Mouse (Mus musculus): ENCODE measurements around the gene Slc6a6.
A peak's percentile ranks its signal among the peaks of the same experiment; 100 is the strongest.

Gene Slc6a6

GRCm38 (mm10) chr6:91669270-91669669 lies 14.6 kb upstream of the Slc6a6 start:
- no peak for DNase-seq (ENCODE audit: low spot score)

- DNase-seq (ENCODE audit: low spot score): no peak
These were observed 13.6 kb upstream of the Slc6a6 start for GRCm38 (mm10) chr6:91670224-91670623.

- no peak for DNase-seq (ENCODE audit: low spot score)
These were observed 9.0 kb upstream of the Slc6a6 start for GRCm38 (mm10) chr6:91674757-91675350.

GRCm38 (mm10) chr6:91678506-91679094 lies 5.3 kb upstream of the Slc6a6 start:
- no peak for DNase-seq (ENCODE audit: low spot score)

- DNase-seq (ENCODE audit: low spot score): no peak
These were observed 4.7 kb upstream of the Slc6a6 start for GRCm38 (mm10) chr6:91679095-91679577.

GRCm38 (mm10) chr6:91679716-91680115 lies 4.1 kb upstream of the Slc6a6 start:
- no peak for DNase-seq (ENCODE audit: low spot score)

DNA sequence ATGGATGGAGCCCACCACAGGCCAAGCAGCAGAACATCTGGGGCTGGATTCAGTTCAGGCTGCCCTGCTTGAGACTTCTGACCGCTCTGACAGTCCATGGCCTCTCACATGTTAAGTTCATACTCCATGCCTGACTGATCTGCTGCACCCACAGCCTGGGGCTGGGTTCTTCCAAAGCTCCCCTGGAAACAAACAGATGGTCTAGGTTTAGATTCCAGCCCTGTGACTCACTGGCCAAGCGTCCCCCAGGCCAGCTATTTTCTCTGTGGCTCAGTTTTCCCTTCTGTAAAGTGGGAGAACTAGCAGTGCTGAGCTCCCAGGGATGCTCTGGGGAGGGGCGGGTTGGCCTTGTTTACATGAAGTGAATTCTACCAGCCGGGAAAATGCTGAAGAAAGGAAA lies 2.0 kb upstream of the Slc6a6 start:
- DNase-seq (ENCODE audit: low spot score): no peak

- DNase-seq (ENCODE audit: low spot score): no peak
These were observed 732 bp upstream of the Slc6a6 start for GRCm38 (mm10) chr6:91683121-91683520.

DNA sequence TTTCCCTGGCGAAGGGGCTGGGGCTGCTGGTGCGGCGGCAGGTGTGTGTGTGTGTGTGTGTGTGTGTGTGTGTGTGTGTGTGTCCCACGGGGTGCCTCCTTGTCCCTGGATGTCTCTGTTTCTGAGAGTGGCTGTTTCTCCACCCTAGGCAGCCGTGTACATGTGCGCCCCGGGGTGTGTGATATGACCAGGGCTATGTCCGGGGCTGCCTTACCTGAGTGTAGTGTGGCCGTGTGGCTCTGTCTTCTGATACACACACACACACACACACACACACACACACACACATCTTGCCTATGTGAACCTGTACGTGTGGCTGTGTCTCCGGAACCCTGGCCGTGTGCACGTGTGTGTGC lies 599 bp downstream of the Slc6a6 start:
- no peak for DNase-seq (ENCODE audit: low spot score)

DNA sequence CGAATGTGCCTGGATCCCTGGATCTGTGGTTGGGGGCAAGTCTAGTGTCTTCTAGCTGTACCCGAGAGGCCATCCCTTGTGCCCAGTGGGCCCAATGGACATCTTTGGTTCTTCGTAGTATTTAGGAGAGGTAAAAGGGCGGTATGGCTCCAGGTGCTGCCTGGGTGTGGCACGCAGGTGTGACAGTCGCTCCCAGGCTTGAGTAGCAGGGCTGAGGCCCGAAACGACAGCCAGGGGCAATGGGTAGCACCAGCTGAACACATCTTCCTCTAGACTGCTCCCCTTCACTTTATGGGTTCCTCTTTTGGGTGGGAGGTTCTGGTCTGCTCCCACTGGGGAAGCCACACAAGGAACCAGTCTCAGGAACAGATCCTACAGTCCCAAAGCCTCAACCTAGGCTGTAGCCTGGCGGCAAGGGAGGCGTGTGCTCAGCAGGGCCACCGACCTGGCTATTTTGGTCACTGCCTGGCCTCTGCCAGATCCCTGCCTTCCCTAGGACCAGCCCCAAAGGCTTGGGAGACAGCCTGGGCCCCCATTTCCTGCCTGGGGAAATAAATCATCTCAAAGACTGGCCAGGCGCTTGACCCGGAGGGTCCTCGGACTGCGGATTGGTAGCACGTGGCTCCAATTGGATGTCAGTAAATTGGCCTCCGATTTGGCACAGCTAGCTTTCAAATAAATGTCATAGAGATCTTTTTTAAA lies 1.1 kb downstream of the Slc6a6 start:
- peak; percentile 20 for DNase-seq (ENCODE audit: low spot score)

DNA sequence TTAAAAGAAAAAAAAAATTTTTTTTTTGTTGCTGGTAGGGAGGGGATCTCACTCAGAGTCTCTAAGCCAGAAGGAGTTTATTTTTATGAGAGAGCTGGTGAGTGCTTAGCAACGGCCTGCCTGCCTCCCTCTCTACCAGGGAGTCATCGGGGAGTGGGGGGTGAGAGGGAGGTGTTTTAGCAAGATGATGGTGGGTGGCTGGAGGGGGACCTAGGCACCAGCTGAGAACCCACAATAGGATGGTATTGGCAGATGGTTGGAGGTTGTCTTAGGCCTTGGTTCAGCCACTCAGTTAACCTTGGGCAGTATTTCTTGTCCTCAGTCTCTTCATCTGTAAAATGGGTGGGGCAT lies 1.7 kb downstream of the Slc6a6 start:
- no peak for DNase-seq (ENCODE audit: low spot score)

- DNase-seq (ENCODE audit: low spot score): peak; percentile 32
These were observed 2.0 kb downstream of the Slc6a6 start for GRCm38 (mm10) chr6:91685896-91686295.

GRCm38 (mm10) chr6:91686597-91686996 lies 2.7 kb downstream of the Slc6a6 start:
- DNase-seq (ENCODE audit: low spot score): peak; percentile 18

DNA sequence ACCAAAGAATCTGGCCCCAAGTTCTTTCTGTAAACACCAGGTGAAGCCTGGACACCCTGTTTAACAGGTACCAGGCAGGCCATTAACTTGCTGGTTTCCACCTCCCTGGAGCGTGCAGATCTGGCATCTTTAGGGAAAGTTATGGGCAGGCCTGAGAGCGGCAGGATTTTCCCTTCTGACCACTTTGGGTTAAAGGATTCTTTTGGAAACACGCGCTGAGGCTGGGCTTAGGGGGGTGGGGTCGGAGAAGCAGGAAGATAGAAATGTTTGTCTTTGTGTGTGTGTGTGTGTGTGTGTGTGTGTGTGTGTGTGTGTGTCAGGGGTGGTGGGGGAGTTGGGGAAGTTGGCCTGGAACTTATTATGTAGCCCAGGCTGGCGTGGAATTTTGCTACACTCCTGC lies 4.2 kb downstream of the Slc6a6 start:
- DNase-seq (ENCODE audit: low spot score): no peak

DNA sequence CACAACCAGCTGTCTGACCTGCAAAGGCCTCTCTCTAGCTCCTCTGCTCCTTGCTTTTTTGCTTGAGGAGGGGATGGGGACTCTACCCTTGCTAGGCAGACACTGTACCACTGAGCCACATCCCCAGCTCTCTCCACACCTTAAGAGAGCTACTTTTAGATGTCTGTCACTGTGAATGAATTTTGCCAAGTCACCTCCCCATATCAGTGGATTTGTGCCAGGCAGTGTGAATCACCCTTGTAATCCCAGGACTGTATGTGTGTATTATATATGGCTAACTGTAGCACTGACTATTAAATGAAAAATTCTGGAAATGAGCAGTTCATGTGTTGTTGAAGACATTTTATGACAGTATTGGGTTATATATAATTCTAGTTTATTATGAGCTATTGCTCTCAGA lies 5.4 kb downstream of the Slc6a6 start:
- no peak for DNase-seq (ENCODE audit: low spot score)

- no peak for DNase-seq (ENCODE audit: low spot score)
These were observed 6.4 kb downstream of the Slc6a6 start for GRCm38 (mm10) chr6:91690222-91690621.

DNA sequence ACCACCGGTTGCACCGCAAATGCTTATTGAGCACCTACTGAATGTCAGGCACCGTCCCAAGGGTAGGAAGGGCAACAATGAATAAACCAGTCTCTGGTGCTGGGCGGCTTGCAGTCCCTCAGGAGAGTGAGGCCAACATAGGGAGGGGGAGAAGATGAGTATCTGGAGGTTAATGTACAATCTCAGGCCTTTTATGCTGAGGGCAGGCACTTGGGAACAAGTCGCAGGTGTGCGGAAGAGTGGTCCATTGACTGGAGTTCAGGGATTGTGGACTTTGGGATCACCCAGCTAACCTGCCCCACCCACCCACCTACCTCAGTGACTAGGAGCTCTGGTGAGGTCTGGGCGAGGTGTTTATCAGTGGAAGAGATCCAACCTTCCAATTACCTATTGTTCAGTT lies 6.8 kb downstream of the Slc6a6 start:
- no peak for DNase-seq (ENCODE audit: low spot score)

- no peak for DNase-seq (ENCODE audit: low spot score)
These were observed 7.7 kb downstream of the Slc6a6 start for GRCm38 (mm10) chr6:91691576-91691975.

- no peak for DNase-seq (ENCODE audit: low spot score)
These were observed 9.5 kb downstream of the Slc6a6 start for GRCm38 (mm10) chr6:91693301-91693886.

GRCm38 (mm10) chr6:91694610-91695009 lies 10.8 kb downstream of the Slc6a6 start:
- DNase-seq (ENCODE audit: low spot score): peak; percentile 33

- DNase-seq (ENCODE audit: low spot score): no peak
These were observed 15.0 kb downstream of the Slc6a6 start for GRCm38 (mm10) chr6:91698831-91699230.

DNA sequence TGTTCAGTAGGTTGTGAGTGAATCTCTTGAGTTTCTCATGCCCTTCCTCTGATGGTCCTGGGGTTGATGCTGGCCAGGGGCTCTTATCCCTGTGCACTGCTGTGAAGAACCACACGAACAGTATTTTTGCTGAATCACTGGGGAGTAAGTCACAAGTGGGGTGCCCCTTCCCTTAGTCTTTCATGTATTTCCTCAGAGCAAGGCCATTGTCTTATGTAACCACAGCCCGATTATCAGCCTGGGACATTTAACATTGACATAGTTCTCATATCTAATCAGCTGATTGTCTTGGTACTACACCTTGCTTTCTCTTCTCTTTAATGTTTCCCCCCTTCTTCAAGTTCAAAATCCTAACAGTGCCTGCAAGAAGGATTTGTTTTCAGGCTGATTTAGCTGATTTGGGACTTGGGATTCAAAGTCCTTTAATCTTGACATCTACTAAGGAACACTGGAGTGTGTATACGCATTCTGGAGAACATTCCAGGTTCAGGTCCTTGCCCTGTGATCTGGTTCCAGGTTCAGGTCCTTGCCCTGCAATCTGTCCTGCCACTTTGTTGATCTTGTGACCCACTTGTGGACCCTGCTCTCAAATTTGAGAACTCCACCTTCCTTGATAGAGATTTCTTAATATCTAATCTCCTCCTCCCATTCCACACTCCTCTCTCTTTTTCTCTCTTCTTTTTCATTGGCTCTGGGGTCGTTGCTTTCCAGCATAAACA lies 15.8 kb downstream of the Slc6a6 start:
- no peak for DNase-seq (ENCODE audit: low spot score)
